ENCODE assay signal across 16 mouse cellular contexts in genomic region chr10:81162318-81162652, GRCm38 (mm10). TPM values are rescaled to one million over a fixed set of nuclear protein-coding genes. Genes with fewer than 3 reads are reported as not detected.
DNase-seq lines count a peak whose midpoint lies in the region; ATAC-seq lines count a peak whose summit lies in the region.
"Had no signal": no experiment of that assay in that cellular context is flagged by ENCODE, and none has a peak within 500 bp of the region (broad histone marks: within the 10 kb centered on the region; RNA-seq: fewer than 3 reads in every experiment).

No protein-coding gene starts in this region.

- WGBS in embryonic facial prominence, embryonic 13.5 days = 74% methylated on average over 2 of the region's 2 CpGs
- 75% methylated on average over 2 of the region's 2 CpGs for WGBS in embryonic facial prominence, embryonic 10.5 days
- 62% methylated on average over 2 of the region's 2 CpGs for WGBS in midbrain, embryonic 11.5 days
- 75% methylated on average over 2 of the region's 2 CpGs for WGBS in midbrain, embryonic 15.5 days
- WGBS in hindbrain, embryonic 13.5 days = 76% methylated on average over 2 of the region's 2 CpGs
- 57% methylated on average over 2 of the region's 2 CpGs for WGBS in neural tube, embryonic 13.5 days

- no peak for DNase-seq in embryonic facial prominence, embryonic 10.5 days (ENCODE audit: low spot score)
- peak; percentile 80 for DNase-seq in midbrain, embryonic 11.5 days (ENCODE audit: low spot score, missing footprints)
- no peak for DNase-seq in urinary bladder, postnatal 14 days (ENCODE audit: low spot score)
- no peak for DNase-seq in adrenal gland, postnatal 4 days (ENCODE audit: low spot score in 2 of 2)
- DNase-seq: cerebellum, postnatal 25 days; right cerebral cortex, postnatal 14 days had no signal

- peaks cover 75% of the 10 kb centered on the region for H3K36me3 ChIP-seq in embryonic facial prominence, embryonic 13.5 days
- H3K36me3 ChIP-seq in embryonic facial prominence, embryonic 10.5 days (replicated peaks) = peaks cover 86% of the 10 kb centered on the region
- peaks cover 20% of the 10 kb centered on the region for H3K36me3 ChIP-seq in midbrain, embryonic 11.5 days (ENCODE audit: control insufficient read depth, insufficient read depth, low read length)
- peaks cover 19% of the 10 kb centered on the region; the same call in 1 of the 2 replicates for H3K36me3 ChIP-seq in midbrain, embryonic 15.5 days (replicated peaks)
- H3K36me3 ChIP-seq in hindbrain, embryonic 13.5 days = peaks cover 70% of the 10 kb centered on the region
- H3K36me3 ChIP-seq in neural tube, embryonic 13.5 days = peaks cover 72% of the 10 kb centered on the region

- no peak overlapping the region for H3K4me3 ChIP-seq in embryonic facial prominence, embryonic 13.5 days
- no peak overlapping the region for H3K4me3 ChIP-seq in embryonic facial prominence, embryonic 10.5 days
- H3K4me3 ChIP-seq in midbrain, embryonic 11.5 days (ENCODE audit: low read depth, low read length) = no peak overlapping the region
- H3K4me3 ChIP-seq in midbrain, embryonic 15.5 days = no peak overlapping the region
- H3K4me3 ChIP-seq in hindbrain, embryonic 13.5 days = no peak overlapping the region
- H3K4me3 ChIP-seq in neural tube, embryonic 13.5 days = no peak overlapping the region
- H3K4me3 ChIP-seq: erythroblast, embryonic 14.5 days; heart, adult 2 months; left cerebral cortex, adult 2 months had no signal

- H3K4me1 ChIP-seq in embryonic facial prominence, embryonic 13.5 days = peaks cover 14% of the 10 kb centered on the region
- H3K4me1 ChIP-seq in embryonic facial prominence, embryonic 10.5 days = peaks cover 29% of the 10 kb centered on the region
- H3K4me1 ChIP-seq in midbrain, embryonic 11.5 days (ENCODE audit: control insufficient read depth, insufficient read depth, low read length) = peaks cover 9% of the 10 kb centered on the region
- H3K4me1 ChIP-seq in midbrain, embryonic 15.5 days = peaks cover 26% of the 10 kb centered on the region
- H3K4me1 ChIP-seq in hindbrain, embryonic 13.5 days (replicated peaks) = peaks cover 45% of the 10 kb centered on the region
- peaks cover 47% of the 10 kb centered on the region for H3K4me1 ChIP-seq in neural tube, embryonic 13.5 days (replicated peaks)

- no peaks in the 10 kb centered on the region for H3K9me3 ChIP-seq in embryonic facial prominence, embryonic 13.5 days
- H3K9me3 ChIP-seq in embryonic facial prominence, embryonic 10.5 days = no peaks in the 10 kb centered on the region
- no peaks in the 10 kb centered on the region for H3K9me3 ChIP-seq in midbrain, embryonic 11.5 days (ENCODE audit: control insufficient read depth, low read length)
- H3K9me3 ChIP-seq in midbrain, embryonic 15.5 days = no peaks in the 10 kb centered on the region
- no peaks in the 10 kb centered on the region for H3K9me3 ChIP-seq in hindbrain, embryonic 13.5 days
- H3K9me3 ChIP-seq in neural tube, embryonic 13.5 days = no peaks in the 10 kb centered on the region

- no peaks in the 10 kb centered on the region for H3K27me3 ChIP-seq in embryonic facial prominence, embryonic 13.5 days
- no peaks in the 10 kb centered on the region for H3K27me3 ChIP-seq in embryonic facial prominence, embryonic 10.5 days (replicated peaks; ENCODE audit: low read depth, poor library complexity, severe bottlenecking)
- H3K27me3 ChIP-seq in midbrain, embryonic 11.5 days (ENCODE audit: control insufficient read depth, insufficient read depth, low read length) = no peaks in the 10 kb centered on the region
- H3K27me3 ChIP-seq in midbrain, embryonic 15.5 days (replicated peaks) = no peaks in the 10 kb centered on the region
- H3K27me3 ChIP-seq in hindbrain, embryonic 13.5 days = no peaks in the 10 kb centered on the region
- no peaks in the 10 kb centered on the region for H3K27me3 ChIP-seq in neural tube, embryonic 13.5 days

- no peak for ATAC-seq in embryonic facial prominence, embryonic 13.5 days (ENCODE audit: insufficient number of reproducible peaks, insufficient read depth, low FRiP score, low TSS enrichment, low read depth)
- ATAC-seq in midbrain, embryonic 11.5 days (ENCODE audit: low FRiP score) = peak; percentile 10; the same call in 1 of the 2 replicates
- no peak for ATAC-seq in midbrain, embryonic 15.5 days (replicated peaks)
- no peak for ATAC-seq in hindbrain, embryonic 13.5 days (ENCODE audit: low FRiP score)
- 0 out of 2 replicates have a peak, but pooled peaks have one; percentile 1 for ATAC-seq in neural tube, embryonic 13.5 days (ENCODE audit: low read depth)

- 0 out of 2 replicates have a peak overlapping the region, but pooled peaks have one; percentile 27 for H3K9ac ChIP-seq in embryonic facial prominence, embryonic 13.5 days
- no peak overlapping the region for H3K9ac ChIP-seq in midbrain, embryonic 11.5 days (ENCODE audit: low read length)
- H3K9ac ChIP-seq in midbrain, embryonic 15.5 days = no peak overlapping the region
- H3K9ac ChIP-seq in hindbrain, embryonic 13.5 days = peak overlapping the region; percentile 9; the same call in 1 of the 2 replicates
- peak overlapping the region; percentile 32 for H3K9ac ChIP-seq in neural tube, embryonic 13.5 days

- H3K27ac ChIP-seq in embryonic facial prominence, embryonic 13.5 days = no peak overlapping the region
- H3K27ac ChIP-seq in embryonic facial prominence, embryonic 10.5 days (replicated peaks) = no peak overlapping the region
- H3K27ac ChIP-seq in midbrain, embryonic 11.5 days (ENCODE audit: low read depth, low read length) = no peak overlapping the region
- H3K27ac ChIP-seq in midbrain, embryonic 15.5 days = no peak overlapping the region
- H3K27ac ChIP-seq in hindbrain, embryonic 13.5 days = peak overlapping the region; percentile 55; the same call in 1 of the 2 replicates
- H3K27ac ChIP-seq in neural tube, embryonic 13.5 days (replicated peaks) = peak overlapping the region; percentile 77
- H3K27ac ChIP-seq: heart, adult 2 months; left cerebral cortex, adult 2 months had no signal

- no peak overlapping the region for H3K4me2 ChIP-seq in embryonic facial prominence, embryonic 13.5 days
- no peak overlapping the region for H3K4me2 ChIP-seq in midbrain, embryonic 11.5 days
- no peak overlapping the region for H3K4me2 ChIP-seq in midbrain, embryonic 15.5 days
- no peak overlapping the region for H3K4me2 ChIP-seq in hindbrain, embryonic 13.5 days
- peak overlapping the region; percentile 1; the same call in 1 of the 2 replicates for H3K4me2 ChIP-seq in neural tube, embryonic 13.5 days

RNA-seq across cellular contexts. Expression of gene Pias4, which starts 5.4 kb away (rescaled TPM):
- 58.1 and 60.9 TPM in 2 replicates for polyA plus RNA-seq in embryonic facial prominence, embryonic 13.5 days (2015; fragmentation: Nextera tagmentation; extraction: Ambion mirVana)
- polyA plus RNA-seq in embryonic facial prominence, embryonic 10.5 days (2016; fragmentation: Nextera tagmentation; extraction: Ambion mirVana) = 62.2 and 66.3 TPM in 2 replicates
- polyA plus RNA-seq in midbrain, embryonic 11.5 days (2014; fragmentation: Nextera tagmentation; extraction: Ambion mirVana) = 42.1 and 46.5 TPM in 2 replicates
- 59.2 and 66.3 TPM in 2 replicates for polyA plus RNA-seq in midbrain, embryonic 15.5 days (2015; fragmentation: Nextera tagmentation; extraction: Ambion mirVana)
- 58.4 and 62.3 TPM in 2 replicates for polyA plus RNA-seq in hindbrain, embryonic 13.5 days (2015; fragmentation: Nextera tagmentation; extraction: Ambion mirVana)
- 60.0 and 77.5 TPM in 2 replicates for polyA plus RNA-seq in neural tube, embryonic 13.5 days (2015; fragmentation: Nextera tagmentation; extraction: Ambion mirVana)
- total RNA-seq in adrenal gland, postnatal 4 days (2021) = 10 to 100 TPM; 34.0 to 34.4 TPM

RNA-seq across cellular contexts. Expression of gene Eef2, which starts 14.1 kb away (rescaled TPM):
- polyA plus RNA-seq in embryonic facial prominence, embryonic 13.5 days (2015; fragmentation: Nextera tagmentation; extraction: Ambion mirVana) = 622 and 633 TPM in 2 replicates
- polyA plus RNA-seq in embryonic facial prominence, embryonic 10.5 days (2016; fragmentation: Nextera tagmentation; extraction: Ambion mirVana) = 564 and 572 TPM in 2 replicates
- 398 and 422 TPM in 2 replicates for polyA plus RNA-seq in midbrain, embryonic 11.5 days (2014; fragmentation: Nextera tagmentation; extraction: Ambion mirVana)
- 588 and 606 TPM in 2 replicates for polyA plus RNA-seq in midbrain, embryonic 15.5 days (2015; fragmentation: Nextera tagmentation; extraction: Ambion mirVana)
- polyA plus RNA-seq in hindbrain, embryonic 13.5 days (2015; fragmentation: Nextera tagmentation; extraction: Ambion mirVana) = 561 and 576 TPM in 2 replicates
- 532 and 537 TPM in 2 replicates for polyA plus RNA-seq in neural tube, embryonic 13.5 days (2015; fragmentation: Nextera tagmentation; extraction: Ambion mirVana)
- 1,000 to 10,000 TPM; 1,728 to 1,734 TPM for total RNA-seq in adrenal gland, postnatal 4 days (2021)

RNA-seq across cellular contexts. Expression of gene Dapk3, which starts 20.5 kb away (rescaled TPM):
- polyA plus RNA-seq in embryonic facial prominence, embryonic 13.5 days (2015; fragmentation: Nextera tagmentation; extraction: Ambion mirVana) = 57.1 and 60.1 TPM in 2 replicates
- polyA plus RNA-seq in embryonic facial prominence, embryonic 10.5 days (2016; fragmentation: Nextera tagmentation; extraction: Ambion mirVana) = 51.5 and 53.2 TPM in 2 replicates
- polyA plus RNA-seq in midbrain, embryonic 11.5 days (2014; fragmentation: Nextera tagmentation; extraction: Ambion mirVana) = 49.7 and 50.6 TPM in 2 replicates
- polyA plus RNA-seq in midbrain, embryonic 15.5 days (2015; fragmentation: Nextera tagmentation; extraction: Ambion mirVana) = 66.3 and 67.3 TPM in 2 replicates
- polyA plus RNA-seq in hindbrain, embryonic 13.5 days (2015; fragmentation: Nextera tagmentation; extraction: Ambion mirVana) = 59.1 and 61.7 TPM in 2 replicates
- polyA plus RNA-seq in neural tube, embryonic 13.5 days (2015; fragmentation: Nextera tagmentation; extraction: Ambion mirVana) = 79.1 and 80.9 TPM in 2 replicates
- total RNA-seq in adrenal gland, postnatal 4 days (2021) = 10 to 100 TPM; 53.4 to 63.6 TPM

RNA-seq across cellular contexts. Expression of gene 4930442H23Rik, which starts 21.4 kb away (rescaled TPM):
- polyA plus RNA-seq in embryonic facial prominence, embryonic 13.5 days (2015; fragmentation: Nextera tagmentation; extraction: Ambion mirVana) = not detected in 2 replicates
- polyA plus RNA-seq in embryonic facial prominence, embryonic 10.5 days (2016; fragmentation: Nextera tagmentation; extraction: Ambion mirVana) = not detected in 2 replicates
- not detected in 2 replicates for polyA plus RNA-seq in midbrain, embryonic 11.5 days (2014; fragmentation: Nextera tagmentation; extraction: Ambion mirVana)
- polyA plus RNA-seq in midbrain, embryonic 15.5 days (2015; fragmentation: Nextera tagmentation; extraction: Ambion mirVana) = not detected in 2 replicates
- polyA plus RNA-seq in hindbrain, embryonic 13.5 days (2015; fragmentation: Nextera tagmentation; extraction: Ambion mirVana) = 0.13 and 0.26 TPM in 2 replicates
- not detected in 2 replicates for polyA plus RNA-seq in neural tube, embryonic 13.5 days (2015; fragmentation: Nextera tagmentation; extraction: Ambion mirVana)
- total RNA-seq in adrenal gland, postnatal 4 days (2021) = not detected
- total RNA-seq: heart, adult 2 months; hematopoietic stem cell, adult 5-6 weeks; left cerebral cortex, adult 2 months; liver, adult 2 months had no signal
- polyA plus RNA-seq: erythroblast, embryonic 14.5 days; heart, adult 2 months; liver, adult 2 months; stomach, embryonic 14.5 days had no signal

RNA-seq across cellular contexts. Expression of gene Zbtb7a, which starts 27.3 kb away (rescaled TPM):
- polyA plus RNA-seq in embryonic facial prominence, embryonic 13.5 days (2015; fragmentation: Nextera tagmentation; extraction: Ambion mirVana) = 27.0 and 27.9 TPM in 2 replicates
- polyA plus RNA-seq in embryonic facial prominence, embryonic 10.5 days (2016; fragmentation: Nextera tagmentation; extraction: Ambion mirVana) = 10.4 and 11.7 TPM in 2 replicates
- polyA plus RNA-seq in midbrain, embryonic 11.5 days (2014; fragmentation: Nextera tagmentation; extraction: Ambion mirVana) = 5.3 and 5.6 TPM in 2 replicates
- 16.2 and 16.7 TPM in 2 replicates for polyA plus RNA-seq in midbrain, embryonic 15.5 days (2015; fragmentation: Nextera tagmentation; extraction: Ambion mirVana)
- 13.2 and 13.5 TPM in 2 replicates for polyA plus RNA-seq in hindbrain, embryonic 13.5 days (2015; fragmentation: Nextera tagmentation; extraction: Ambion mirVana)
- 12.2 and 14.9 TPM in 2 replicates for polyA plus RNA-seq in neural tube, embryonic 13.5 days (2015; fragmentation: Nextera tagmentation; extraction: Ambion mirVana)
- total RNA-seq in adrenal gland, postnatal 4 days (2021) = 10 to 100 TPM; 71.8 to 76.6 TPM

Comparison
In these comparisons a context has a peak if more than half of its experiments do, and no peak if none do; other contexts are left out.
1. ATAC-seq: peak in midbrain, embryonic 11.5 days (single experiment) and neural tube, embryonic 13.5 days (single experiment); none in embryonic facial prominence, embryonic 13.5 days (single experiment), midbrain, embryonic 15.5 days (single experiment) and hindbrain, embryonic 13.5 days (single experiment).
2. H3K27ac ChIP-seq: peak in hindbrain, embryonic 13.5 days (single experiment) and neural tube, embryonic 13.5 days (single experiment); none in embryonic facial prominence, embryonic 13.5 days (single experiment), embryonic facial prominence, embryonic 10.5 days (single experiment), midbrain, embryonic 11.5 days (single experiment) and midbrain, embryonic 15.5 days (single experiment).
3. H3K9ac ChIP-seq: peak in embryonic facial prominence, embryonic 13.5 days (single experiment), hindbrain, embryonic 13.5 days (single experiment) and neural tube, embryonic 13.5 days (single experiment); none in midbrain, embryonic 11.5 days (single experiment) and midbrain, embryonic 15.5 days (single experiment).